Mouse (Mus musculus) CH12.LX (cell line): ENCODE results near the gene Erh. TPM values are rescaled to one million over a fixed set of nuclear protein-coding genes. Genes with fewer than 3 reads are reported as not detected.

Source experiments
- DNase-seq: peaks from one replicate; pipeline ENCODE4 v3.0.0-alpha.2; 2013; ENCODE audit errors: extremely low read depth
- H3K27ac ChIP-seq: 2 replicates; pipeline ENCODE4 v1.5.1; 2012; ENCODE audit warnings: low read depth, mild to moderate bottlenecking, control low read depth, moderate library complexity; ENCODE audit not compliant: insufficient read depth
- H3K27me3 ChIP-seq: replicated peaks from 2 replicates; pipeline ENCODE3; 2012; ENCODE audit warnings: inconsistent platforms
- H3K36me3 ChIP-seq, 2 experiments: replicated peaks in 1 of 2; 2 replicates each; pipeline versions ENCODE3 to v1.6.1; 2012; ENCODE audit warnings: inconsistent platforms in 1 of 2, low read length in 1 of 2, mild to moderate bottlenecking in 1 of 2, mixed read lengths in 1 of 2, moderate library complexity in 1 of 2; ENCODE audit not compliant: control insufficient read depth in 1 of 2, insufficient read depth in 1 of 2
- H3K4me1 ChIP-seq, 2 experiments: 2 replicates each; pipeline ENCODE4 v1.6.1; 2012; ENCODE audit warnings: inconsistent platforms in 1 of 2, moderate library complexity in 1 of 2; ENCODE audit not compliant: insufficient read depth in 2 of 2, control insufficient read depth in 1 of 2
- H3K4me2 ChIP-seq: 2 replicates; pipeline ENCODE4 v1.6.1; 2012; ENCODE audit warnings: low read depth, mild to moderate bottlenecking, control low read depth; ENCODE audit not compliant: poor library complexity, insufficient read depth, severe bottlenecking
- H3K4me3 ChIP-seq, 3 experiments: fragments of 150-350 bp in 1 of 3; sonication (generic) in 1 of 3; replicated peaks in 1 of 3; 2 replicates each; pipeline versions ENCODE3 to v1.5.1; 2011 to 2012; ENCODE audit warnings: low read depth in 2 of 3, low read length in 2 of 3, mild to moderate bottlenecking in 2 of 3, moderate library complexity in 2 of 3, control low read depth in 1 of 3, improper control_type of control experiment in 1 of 3, inconsistent platforms in 1 of 3, mixed read lengths in 1 of 3; ENCODE audit not compliant: poor library complexity in 1 of 3
- H3K79me2 ChIP-seq: replicated peaks from 2 replicates; pipeline ENCODE4 v1.6.1; 2012; ENCODE audit warnings: mild to moderate bottlenecking, moderate library complexity; ENCODE audit not compliant: control insufficient read depth, poor library complexity, insufficient read depth, severe bottlenecking; ENCODE audit errors: extremely low read depth
- H3K9ac ChIP-seq: 2 replicates; pipeline ENCODE4 v1.6.1; 2012; ENCODE audit warnings: low read depth, mild to moderate bottlenecking, control low read depth, moderate library complexity; ENCODE audit not compliant: insufficient read depth
- H3K9me3 ChIP-seq: replicated peaks from 2 replicates; pipeline ENCODE3; 2012; ENCODE audit warnings: low read length, inconsistent platforms, mixed read lengths
- BHLHE40 ChIP-seq: IDR thresholded peaks from 2 replicates; pipeline ENCODE4 v1.6.1; 2011; ENCODE audit warnings: mild to moderate bottlenecking, low read depth, low read length, improper control_type of control experiment
- CHD1 ChIP-seq: IDR thresholded peaks from 2 replicates; pipeline ENCODE4 v1.6.1; 2012; ENCODE audit warnings: low read depth, low read length, improper control_type of control experiment, inconsistent platforms
- CHD2 ChIP-seq: IDR thresholded peaks from 2 replicates; pipeline ENCODE4 v1.6.1; 2011; ENCODE audit warnings: low read length, improper control_type of control experiment
- CTCF ChIP-seq, 2 experiments: IDR thresholded peaks in 1 of 2; conservative IDR thresholded peaks in 1 of 2; 2 replicates each; pipeline ENCODE4 v1.5.1; 2011 to 2012; ENCODE audit warnings: low read depth in 2 of 2, low read length in 2 of 2, improper control_type of control experiment in 1 of 2, inconsistent platforms in 1 of 2, mild to moderate bottlenecking in 1 of 2, moderate library complexity in 1 of 2
- E2F4 ChIP-seq: IDR thresholded peaks from 2 replicates; pipeline ENCODE4 v1.6.1; 2011; ENCODE audit warnings: low read depth, low read length, improper control_type of control experiment; ENCODE audit not compliant: insufficient replicate concordance
- ELF1 ChIP-seq: IDR thresholded peaks from 2 replicates; pipeline ENCODE4 v1.6.1; 2014; ENCODE audit warnings: low read depth, mild to moderate bottlenecking, inconsistent platforms, low read length, improper control_type of control experiment
- EP300 ChIP-seq: IDR thresholded peaks from 2 replicates; pipeline ENCODE4 v1.6.1; 2011; ENCODE audit warnings: low read length, improper control_type of control experiment
- ETS1 ChIP-seq: conservative IDR thresholded peaks from 2 replicates; pipeline ENCODE4 v1.6.1; 2012; ENCODE audit warnings: low read depth, mild to moderate bottlenecking, inconsistent platforms, low read length, improper control_type of control experiment, moderate library complexity
- GABPA ChIP-seq: IDR thresholded peaks from 2 replicates; pipeline ENCODE4 v1.6.1; 2012; ENCODE audit warnings: low read depth, low read length, improper control_type of control experiment, inconsistent platforms; ENCODE audit not compliant: insufficient replicate concordance
- HCFC1 ChIP-seq: IDR thresholded peaks from 2 replicates; pipeline ENCODE4 v1.6.1; 2012; ENCODE audit warnings: low read depth, mild to moderate bottlenecking, inconsistent platforms, low read length, improper control_type of control experiment
- IRF4 ChIP-seq: IDR thresholded peaks from 2 replicates; pipeline ENCODE4 v1.6.1; 2014; ENCODE audit warnings: low read depth, mild to moderate bottlenecking, inconsistent platforms, low read length, improper control_type of control experiment
- JUN ChIP-seq: IDR thresholded peaks from 2 replicates; pipeline ENCODE4 v1.6.1; 2011; ENCODE audit warnings: low read depth, mild to moderate bottlenecking, low read length, improper control_type of control experiment, moderate library complexity; ENCODE audit not compliant: insufficient read depth
- JUND ChIP-seq: conservative IDR thresholded peaks from 2 replicates; pipeline ENCODE4 v1.6.1; 2011; ENCODE audit warnings: low read depth, low read length, improper control_type of control experiment
- KAT2A ChIP-seq: IDR thresholded peaks from 2 replicates; pipeline ENCODE4 v1.6.1; 2012; ENCODE audit warnings: low read length, improper control_type of control experiment, inconsistent platforms; ENCODE audit not compliant: insufficient replicate concordance
- MAFK ChIP-seq: IDR thresholded peaks from 2 replicates; pipeline ENCODE4 v1.6.1; 2011; ENCODE audit warnings: low read length, improper control_type of control experiment; ENCODE audit not compliant: insufficient replicate concordance
- MAX ChIP-seq: IDR thresholded peaks from 2 replicates; pipeline ENCODE4 v1.6.1; 2011; ENCODE audit warnings: low read length, improper control_type of control experiment
- MAZ ChIP-seq: IDR thresholded peaks from 2 replicates; pipeline ENCODE4 v1.6.1; 2012; ENCODE audit warnings: low read depth, mild to moderate bottlenecking, inconsistent platforms, low read length, improper control_type of control experiment, moderate library complexity
- MEF2A ChIP-seq: IDR thresholded peaks from 2 replicates; pipeline ENCODE4 v1.6.1; 2014; ENCODE audit warnings: low read depth, mild to moderate bottlenecking, inconsistent platforms, low read length, improper control_type of control experiment, borderline replicate concordance
- MXI1 ChIP-seq: IDR thresholded peaks from 2 replicates; pipeline ENCODE4 v1.6.1; 2011; ENCODE audit warnings: mild to moderate bottlenecking, low read depth, low read length, improper control_type of control experiment
- MYC ChIP-seq: IDR thresholded peaks from 2 replicates; pipeline ENCODE4 v1.6.1; 2011; ENCODE audit warnings: low read depth, mild to moderate bottlenecking, improper control_type of control experiment, low read length
- NELFE ChIP-seq: IDR thresholded peaks from 2 replicates; pipeline ENCODE4 v1.6.1; 2011; ENCODE audit warnings: low read depth, low read length, improper control_type of control experiment
- NRF1 ChIP-seq: IDR thresholded peaks from 2 replicates; pipeline ENCODE4 v1.6.1; 2014; ENCODE audit warnings: low read depth, mild to moderate bottlenecking, inconsistent platforms, low read length, improper control_type of control experiment, moderate library complexity
- PAX5 ChIP-seq: IDR thresholded peaks from 2 replicates; pipeline ENCODE4 v1.6.1; 2012; ENCODE audit warnings: low read length, inconsistent platforms, mixed read lengths
- POLR2A ChIP-seq: IDR thresholded peaks from 2 replicates; pipeline ENCODE4 v1.6.1; 2011; ENCODE audit warnings: low read depth, mild to moderate bottlenecking, improper control_type of control experiment, low read length
- POLR2AphosphoS2 ChIP-seq: IDR thresholded peaks from 2 replicates; pipeline ENCODE4 v1.6.1; 2011; ENCODE audit warnings: low read depth, low read length, improper control_type of control experiment
- RAD21 ChIP-seq: IDR thresholded peaks from 2 replicates; pipeline ENCODE4 v1.6.1; 2011; ENCODE audit warnings: low read depth, mild to moderate bottlenecking, low read length, improper control_type of control experiment, moderate library complexity
- RCOR1 ChIP-seq: conservative IDR thresholded peaks from 2 replicates; pipeline ENCODE4 v1.6.1; 2012; ENCODE audit warnings: low read depth, mild to moderate bottlenecking, inconsistent platforms, low read length, improper control_type of control experiment
- SIN3A ChIP-seq: IDR thresholded peaks from 2 replicates; pipeline ENCODE4 v1.6.1; 2012; ENCODE audit warnings: low read length, improper control_type of control experiment, inconsistent platforms
- SMC3 ChIP-seq: IDR thresholded peaks from 2 replicates; pipeline ENCODE4 v1.6.1; 2011; ENCODE audit warnings: low read depth, low read length, improper control_type of control experiment
- TBP ChIP-seq: conservative IDR thresholded peaks from 2 replicates; pipeline ENCODE4 v1.6.1; 2011; ENCODE audit warnings: low read depth, low read length, improper control_type of control experiment
- TCF12 ChIP-seq: IDR thresholded peaks from 2 replicates; pipeline ENCODE4 v1.6.1; 2014; ENCODE audit warnings: low read depth, mild to moderate bottlenecking, inconsistent platforms, low read length, improper control_type of control experiment
- UBTF ChIP-seq: IDR thresholded peaks from 2 replicates; pipeline ENCODE4 v1.6.1; 2012; ENCODE audit warnings: low read depth, mild to moderate bottlenecking, inconsistent platforms, low read length, improper control_type of control experiment, moderate library complexity
- USF1 ChIP-seq: IDR thresholded peaks from 2 replicates; pipeline ENCODE4 v1.6.1; 2014; ENCODE audit warnings: low read depth, mild to moderate bottlenecking, inconsistent platforms, low read length, improper control_type of control experiment
- USF2 ChIP-seq: conservative IDR thresholded peaks from 2 replicates; pipeline ENCODE4 v1.6.1; 2011; ENCODE audit warnings: low read depth, low read length, improper control_type of control experiment
- ZC3H11A ChIP-seq: IDR thresholded peaks from 2 replicates; pipeline ENCODE4 v1.6.1; 2012; ENCODE audit warnings: low read depth, mild to moderate bottlenecking, inconsistent platforms, low read length, improper control_type of control experiment
- ZKSCAN1 ChIP-seq: IDR thresholded peaks from 2 replicates; pipeline ENCODE4 v1.6.1; 2012; ENCODE audit warnings: low read depth, inconsistent platforms, low read length, improper control_type of control experiment, borderline replicate concordance
- ZMIZ1 ChIP-seq: IDR thresholded peaks from 2 replicates; pipeline ENCODE4 v1.6.1; 2012; ENCODE audit warnings: low read depth, mild to moderate bottlenecking, inconsistent platforms, low read length, improper control_type of control experiment
- ZNF384 ChIP-seq: IDR thresholded peaks from 2 replicates; pipeline ENCODE4 v1.6.1; 2012; ENCODE audit warnings: low read depth, low read length, improper control_type of control experiment, inconsistent platforms
- dilution Hi-C: fragments of 300-500 bp; cut with MboI; formaldehyde crosslinking; loops from 2 replicates; pipeline ENCODE4 v1.14.3; 2020; ENCODE audit warnings: low sequenced_read_pairs; ENCODE audit not compliant: extremely low pct_unique_long_range_greater_than_20kb, extremely low pct_ligation_motif_present
- in situ Hi-C: fragments of 300-500 bp; cut with MboI; formaldehyde crosslinking; loops from 3 replicates; pipeline ENCODE4 v1.14.3; 2019; ENCODE audit warnings: low sequenced_read_pairs, low pct_ligation_motif_present, low pct_unique_long_range_greater_than_20kb, mixed read lengths
- polyA plus RNA-seq: library from polyadenylated mRNA; unstranded; fragments of >175 nt; gene quantifications from 2 replicates; pipeline ENCODE4 v1.2.1, GENCODE M21; 2012; ENCODE audit warnings: low read depth; ENCODE audit not compliant: insufficient read length
- total RNA-seq, 2 experiments: library from RNA; depleted of rRNA; stranded (reverse); fragments of 300-350 nt in 1 of 2; fragments of >200 nt in 1 of 2; gene quantifications; 2 replicates each; pipeline ENCODE4 v1.2.3; 2012 to 2014

The Erh gene
- total RNA-seq (2012; rRNA removed): 227 and 298 TPM in 2 replicates
- 306 and 315 TPM in 2 replicates for total RNA-seq (2014; rRNA removed)
- polyA plus RNA-seq: 229 and 306 TPM in 2 replicates

DNA sequence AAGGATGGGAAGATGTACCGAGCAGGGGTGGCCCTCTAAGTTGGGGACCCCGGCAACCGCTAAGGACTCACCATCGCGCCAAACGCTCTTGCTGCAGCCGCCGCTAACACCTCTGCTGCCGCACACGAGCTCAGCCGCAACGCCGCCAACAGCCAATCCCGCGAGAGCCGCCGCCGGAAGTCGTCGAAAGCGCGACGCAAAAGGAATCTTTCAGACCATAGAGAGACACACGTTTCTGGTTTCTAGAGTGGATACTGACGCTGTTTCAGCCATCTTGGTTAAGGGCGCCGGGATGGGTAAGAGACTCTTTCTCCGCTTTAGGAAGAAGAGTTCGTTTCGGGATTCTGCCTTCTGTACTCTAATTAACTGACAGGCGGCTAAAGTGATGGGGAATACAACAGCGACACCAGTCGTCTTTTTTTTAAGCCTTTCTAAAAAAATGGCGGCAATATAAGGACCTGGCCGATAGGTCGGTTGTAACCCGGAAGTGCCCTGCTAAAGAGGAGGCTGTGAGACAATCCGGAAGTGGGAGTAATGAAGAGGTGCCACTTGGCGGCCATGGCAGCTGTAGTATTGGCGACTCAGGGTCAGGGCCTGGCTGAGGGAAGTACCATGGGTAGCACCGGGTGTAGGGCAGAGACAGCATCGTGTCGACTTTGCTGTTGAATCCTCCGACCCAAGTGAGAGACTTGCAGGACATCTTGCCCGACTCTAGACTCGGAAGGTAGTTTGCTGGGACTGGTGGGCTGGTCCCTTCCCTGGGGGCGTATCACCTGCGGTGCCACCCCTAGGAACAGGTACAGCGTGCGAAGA, at the start of gene Erh, which contains the start of gene Slc39a9:
Gene Erh, minus strand, starts transcription at position 649 of the 813 bp plus-strand sequence.
Gene Slc39a9, plus strand, starts transcription at position 191 of the 813 bp plus-strand sequence.
- peaks cover 6 to 62% of the 10 kb centered on the region in 2 experiments; a peak in 3 of 4 replicates for H3K4me1 ChIP-seq

DNA sequence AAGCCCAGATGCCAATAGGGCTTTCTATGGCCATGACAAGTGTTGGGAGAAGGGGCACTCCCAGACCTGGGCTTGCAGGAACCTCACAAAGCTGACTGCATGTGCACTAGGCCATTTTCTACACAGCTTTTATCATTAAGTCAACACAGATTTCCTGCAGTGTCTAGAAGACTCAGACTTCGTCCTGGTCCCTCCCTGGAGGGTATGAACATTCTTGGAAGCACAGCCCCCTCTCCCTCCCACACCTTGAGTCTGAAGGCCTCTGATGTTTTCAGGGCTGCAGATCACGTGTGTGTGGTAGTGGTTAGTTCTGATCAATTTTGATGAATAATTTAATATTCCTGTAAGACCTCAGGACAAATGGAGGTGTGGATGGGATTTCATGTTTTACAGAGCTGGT, 49.6 kb upstream of the Erh start:
- in situ Hi-C loops: no loop called here

More for the DNA sequence above, at the start of gene Erh, which contains the start of gene Slc39a9:
- peak; percentile 95 for DNase-seq
- Histone ChIP-seq H3K4me3 (peak within 1 kb of the TSS; percentile 83 to 96 (median 89)), H3K4me2 (peak within 1 kb of the TSS; percentile 80), H3K36me3 (peaks cover 25 to 49% of the 10 kb centered on the region in 2 experiments), H3K27ac (peak within 1 kb of the TSS; percentile 65), H3K9me3 (no peaks in the 10 kb centered on the region), H3K27me3 (no peaks in the 10 kb centered on the region), H3K9ac (peak within 1 kb of the TSS; percentile 86), H3K79me2 (peaks cover 72% of the 10 kb centered on the region)
- no peak for TF ChIP-seq RAD21
- TF ChIP-seq ZKSCAN1: no peak
- peak; percentile 97 for TF ChIP-seq HCFC1
- no peak for TF ChIP-seq MAZ
- TF ChIP-seq JUN: no peak
- peak; percentile 89 for TF ChIP-seq RCOR1
- peak; percentile 97 for TF ChIP-seq SIN3A
- TF ChIP-seq USF2: no peak
- TF ChIP-seq MYC: peak; percentile 97
- 0 out of 2 replicates have a peak, but pooled peaks have one; percentile 8 for TF ChIP-seq MEF2A
- peak; percentile 96 for TF ChIP-seq KAT2A
- TF ChIP-seq UBTF: no peak
- peak; percentile 93; the same call in 1 of the 2 replicates for TF ChIP-seq E2F4
- TF ChIP-seq CTCF (conservative IDR thresholded peaks at IDR 0.05 in 1 of 2, IDR thresholded peaks at IDR 0.05 in 1 of 2; ENCODE audit: low read depth in 2 of 2, low read length in 2 of 2): peak in 1 of 2 experiments; percentile 17; a peak in 1 of 4 replicates
- peak; percentile 81 for TF ChIP-seq ZNF384
- no peak for TF ChIP-seq ZC3H11A
- peak; percentile 71 for TF ChIP-seq IRF4
- peak; percentile 76 for TF ChIP-seq MAX
- TF ChIP-seq MAFK: no peak
- TF ChIP-seq ETS1: peak; percentile 6; the same call in 1 of the 2 replicates
- peak; percentile 86 for TF ChIP-seq ZMIZ1
- peak; percentile 99 for TF ChIP-seq CHD2
- TF ChIP-seq NRF1: peak; percentile 81
- TF ChIP-seq BHLHE40: peak; percentile 58
- peak; percentile 54 for TF ChIP-seq TCF12
- no peak for TF ChIP-seq PAX5
- 0 out of 2 replicates have a peak, but pooled peaks have one; percentile 59 for TF ChIP-seq CHD1
- peak; percentile 80 for TF ChIP-seq NELFE
- TF ChIP-seq USF1: no peak
- peak; percentile 79 for TF ChIP-seq TBP
- no peak for TF ChIP-seq EP300
- TF ChIP-seq JUND: no peak
- peak; percentile 99 for TF ChIP-seq ELF1
- TF ChIP-seq POLR2A: peak; percentile 87
- peak; percentile 97 for TF ChIP-seq MXI1
- peak; percentile 52; the same call in 1 of the 2 replicates for TF ChIP-seq GABPA
- TF ChIP-seq POLR2AphosphoS2: peak; percentile 78; the same call in 1 of the 2 replicates
- TF ChIP-seq SMC3: no peak
- dilution Hi-C loops: no loop called here
- in situ Hi-C loops: no loop called here

More for the DNA sequence above, 49.6 kb upstream of the Erh start:
- Histone ChIP-seq H3K36me3 (no peaks in the 10 kb centered on the region), H3K27me3 (peaks cover 22% of the 10 kb centered on the region), H3K27ac (no peak overlapping the region), H3K9ac (no peak overlapping the region), H3K9me3 (no peaks in the 10 kb centered on the region), H3K4me2 (no peak overlapping the region), H3K4me1 (no peaks in the 10 kb centered on the region), H3K79me2 (no peaks in the 10 kb centered on the region), H3K4me3 (no peak overlapping the region)
- dilution Hi-C loops: no loop called here
- TF ChIP-seq ELF1: no peak
- DNase-seq: no peak
